Mouse (Mus musculus): ENCODE data around the gene Sept4.

Sept4 gene

GRCm38 (mm10) chr11:87599395-87600089, 30.8 kb downstream of the Sept4 start:
- DNase-seq (ENCODE audit: low spot score) = no peak

- DNase-seq (ENCODE audit: low spot score) = no peak
Observed at GRCm38 (mm10) chr11:87600322-87600853, 31.7 kb downstream of the Sept4 start.

DNA sequence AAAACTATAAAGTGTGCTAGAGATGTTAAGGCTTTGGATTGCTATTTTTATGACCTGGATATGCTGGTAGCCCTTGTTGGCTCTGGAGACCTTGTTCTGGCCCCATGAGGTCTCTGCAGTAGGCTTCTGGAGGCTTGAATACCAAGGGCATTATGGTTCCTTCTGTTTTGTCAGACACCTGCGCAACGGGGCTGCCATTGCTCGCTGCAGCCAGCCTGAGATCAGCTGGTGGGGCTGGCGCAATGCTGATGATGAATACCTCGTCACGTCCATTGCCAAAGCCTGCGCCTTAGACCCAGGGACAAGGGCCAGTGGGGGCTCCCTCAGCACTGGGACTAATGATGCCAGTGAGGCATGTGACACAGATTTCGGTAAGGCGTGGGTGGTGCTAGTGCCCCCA, 33.5 kb downstream of the Sept4 start:
- no peak for DNase-seq (ENCODE audit: low spot score)

DNA sequence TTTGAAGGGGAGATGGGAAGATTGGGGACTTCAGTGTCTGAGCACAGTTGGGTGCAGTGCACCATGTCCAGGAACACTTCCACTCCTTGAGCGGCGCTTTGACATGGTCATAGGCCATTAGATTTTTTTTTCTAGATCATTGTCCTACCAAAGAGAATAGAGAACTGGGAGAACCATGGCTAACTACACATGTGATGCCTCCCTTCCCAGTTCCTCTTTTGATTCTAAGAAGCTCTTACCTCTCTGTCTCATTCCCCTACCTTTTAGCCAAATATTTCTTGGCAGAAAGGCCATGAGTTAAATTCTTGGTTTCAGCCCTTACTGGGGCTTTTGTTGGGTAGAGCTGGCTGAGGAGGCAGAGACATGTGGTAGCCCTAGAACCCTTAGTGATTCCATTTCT, 34.9 kb downstream of the Sept4 start:
- DNase-seq (ENCODE audit: low spot score) = no peak

GRCm38 (mm10) chr11:87609264-87609663, 40.6 kb downstream of the Sept4 start:
- DNase-seq (ENCODE audit: low spot score) = no peak

GRCm38 (mm10) chr11:87611547-87611946, 42.8 kb downstream of the Sept4 start:
- no peak for DNase-seq (ENCODE audit: low spot score)

- no peak for DNase-seq (ENCODE audit: low spot score)
Observed at GRCm38 (mm10) chr11:87613972-87614371, 45.3 kb downstream of the Sept4 start.

DNA sequence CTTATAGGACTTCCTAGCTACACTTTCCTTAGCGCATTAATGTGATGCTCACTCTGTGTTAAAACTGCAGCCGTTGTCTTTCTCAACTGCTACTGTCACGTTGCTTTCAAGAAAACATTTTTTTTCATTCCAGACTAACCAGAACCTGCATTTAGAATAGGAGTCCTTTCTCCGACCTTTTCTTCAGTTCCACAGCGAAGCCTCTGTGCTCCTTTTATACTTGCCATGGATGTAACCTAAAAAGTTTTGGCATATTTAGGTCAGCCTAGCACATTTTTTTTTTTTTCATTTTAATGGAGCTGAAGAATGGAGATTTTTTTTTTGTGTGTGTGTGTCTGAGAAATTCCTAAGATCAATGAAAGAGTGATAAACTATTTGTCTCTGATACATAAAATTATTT, 46.8 kb downstream of the Sept4 start:
- no peak for DNase-seq (ENCODE audit: low spot score)

DNA sequence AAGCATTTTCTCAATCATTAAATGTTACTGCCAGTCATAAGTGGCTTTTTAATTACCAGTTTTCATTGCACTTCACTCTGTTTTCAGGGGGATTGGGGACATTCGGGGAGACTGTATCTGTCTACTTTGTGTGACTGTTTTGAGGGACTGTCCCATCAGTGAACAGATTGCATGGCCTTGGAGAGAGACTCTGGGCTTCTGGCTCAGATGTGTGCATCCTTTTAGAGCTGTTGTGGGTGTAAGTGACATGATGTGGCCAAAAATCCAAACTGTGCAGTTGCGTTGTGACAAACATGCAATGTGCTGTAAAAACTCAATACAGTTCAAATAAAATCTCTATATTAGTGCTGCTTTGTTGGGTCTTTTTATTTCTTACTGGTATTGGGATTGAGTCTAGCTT, 47.2 kb downstream of the Sept4 start:
- no peak for DNase-seq (ENCODE audit: low spot score)

DNA sequence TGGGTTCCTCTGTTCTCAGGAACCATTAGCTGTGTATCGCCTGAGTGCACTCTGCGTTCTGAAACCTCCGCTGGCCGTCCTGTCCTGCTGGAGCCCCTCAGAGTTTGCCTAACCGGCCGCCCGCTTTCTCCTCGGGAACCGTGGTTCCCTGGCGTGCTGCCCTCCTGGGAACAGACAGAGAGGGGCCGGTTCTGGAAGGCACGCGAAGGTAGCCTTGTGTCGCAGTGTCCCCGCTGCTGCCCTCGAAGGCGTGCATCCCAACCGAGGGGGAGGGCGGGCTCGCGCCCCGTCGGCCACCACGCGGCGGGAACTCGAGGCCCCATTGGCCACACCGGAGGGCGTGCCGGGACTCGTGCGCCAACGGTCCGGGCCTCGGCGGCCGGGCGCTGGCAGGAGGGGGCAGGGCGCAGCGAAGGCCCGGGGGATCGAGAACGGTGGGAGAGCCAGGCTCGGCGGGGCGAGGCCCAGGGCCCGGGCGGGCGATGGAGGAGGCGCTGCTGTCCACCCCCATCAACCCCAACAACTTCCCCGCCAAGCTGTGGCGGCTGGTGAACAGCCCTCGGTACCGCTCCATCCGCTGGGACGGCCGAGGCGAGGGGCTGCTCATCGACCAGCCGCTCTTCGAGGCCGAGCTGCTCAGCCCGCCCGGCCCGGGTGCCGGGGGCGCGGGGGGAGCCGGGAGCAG, 48.2 kb downstream of the Sept4 start, which contains the start of gene Hsf5:
Gene Hsf5 (plus strand): TSS at position 375 of the 685 bp plus-strand sequence.
- no peak for DNase-seq (ENCODE audit: low spot score)

GRCm38 (mm10) chr11:87617606-87618005, 48.9 kb downstream of the Sept4 start:
- no peak for DNase-seq (ENCODE audit: low spot score)

DNA sequence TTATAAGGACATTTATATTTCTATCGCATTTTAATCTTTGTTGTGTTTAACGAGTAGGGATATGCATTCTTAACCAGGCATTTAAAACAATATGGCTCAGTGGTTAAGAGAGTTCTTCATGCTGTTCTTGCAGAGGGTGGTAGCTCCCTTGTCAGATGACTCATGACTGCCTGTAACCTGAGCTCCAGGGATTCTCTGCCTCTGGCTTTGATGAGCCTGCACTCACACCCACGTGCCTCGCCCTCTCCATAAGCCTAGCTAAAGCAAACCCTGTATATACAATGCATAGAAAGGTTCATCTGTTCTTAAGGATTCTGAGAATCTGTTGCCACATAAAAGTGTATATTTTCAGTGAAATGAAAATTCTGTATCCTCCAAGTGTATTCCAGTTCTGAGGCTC, 54.5 kb downstream of the Sept4 start:
- no peak for DNase-seq (ENCODE audit: low spot score)

DNA sequence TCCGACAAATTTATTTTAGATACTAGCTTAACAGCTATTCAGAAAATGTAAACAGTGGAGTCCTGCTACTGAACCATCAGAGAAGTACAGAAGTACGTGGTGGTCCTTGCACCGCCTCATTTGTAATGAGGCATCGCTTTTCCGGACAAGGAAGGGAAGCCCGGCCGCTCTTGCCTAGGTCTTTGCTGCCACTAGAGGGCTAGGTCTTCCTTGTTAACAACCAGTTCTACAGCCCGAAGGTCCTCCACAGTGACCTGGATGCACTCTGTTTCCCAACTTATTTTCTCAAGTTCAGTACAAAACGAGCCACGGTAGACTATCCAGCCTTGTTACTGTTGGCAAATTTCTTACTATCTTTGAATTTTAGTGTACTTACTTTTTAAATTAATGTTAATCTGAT, 61.2 kb downstream of the Sept4 start:
- DNase-seq (ENCODE audit: low spot score) = peak; percentile 36

DNA sequence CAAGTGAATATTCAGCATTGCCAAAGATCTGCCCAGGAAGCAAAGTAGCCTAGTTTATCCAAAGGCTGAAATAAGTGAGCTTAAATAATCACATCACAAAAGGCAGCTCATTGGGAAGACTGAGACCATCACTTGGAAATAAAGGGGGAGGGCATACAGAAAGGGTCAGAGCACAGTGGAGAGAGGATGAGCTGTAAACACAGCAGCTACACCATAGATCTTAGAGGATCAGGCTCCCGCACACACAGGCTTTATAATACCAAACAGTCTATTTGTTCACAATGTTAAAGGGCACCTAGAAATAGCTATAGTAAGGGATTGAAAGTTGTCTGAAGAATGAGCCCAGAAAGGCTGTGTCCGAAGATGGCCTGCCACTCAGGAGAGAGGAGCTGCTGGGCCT, 70.1 kb downstream of the Sept4 start:
- DNase-seq (ENCODE audit: low spot score) = no peak

- DNase-seq (ENCODE audit: low spot score) = peak; percentile 32
Observed at GRCm38 (mm10) chr11:87639206-87639605, 70.5 kb downstream of the Sept4 start.
